Mouse (Mus musculus) heart, postnatal 0 days (tissue): ENCODE measurements around the gene Slc5a1. TPM values are rescaled to one million over a fixed set of nuclear protein-coding genes. Genes with fewer than 3 reads are reported as not detected.

Experiments used
- ATAC-seq: fragments of 200-750 bp; cut with Nextera tagmentation; 2 replicates; pipeline ENCODE4 v1.8.0; 2017; ENCODE audit warnings: low read depth, moderate number of reproducible peaks, moderate library complexity; ENCODE audit not compliant: insufficient read depth
- DNase-seq: peaks from one replicate; pipeline ENCODE4 v3.0.0-alpha.2; 2016; ENCODE audit warnings: low spot score
- H3K27ac ChIP-seq: fragments of 300-500 bp; sonication (generic); 2 replicates; pipeline ENCODE4 v1.5.1; 2014; ENCODE audit warnings: low read depth, mild to moderate bottlenecking
- H3K27me3 ChIP-seq: fragments of 300-500 bp; sonication (generic); 2 replicates; pipeline ENCODE4 v1.6.1; 2014; ENCODE audit warnings: low read length, mixed read lengths; ENCODE audit not compliant: control insufficient read depth, insufficient read depth
- H3K36me3 ChIP-seq: fragments of 300-500 bp; sonication (generic); replicated peaks from 2 replicates; pipeline ENCODE4 v1.6.1; 2014; ENCODE audit warnings: low read length, mixed read lengths; ENCODE audit not compliant: control insufficient read depth, insufficient read depth
- H3K4me1 ChIP-seq: fragments of 300-500 bp; sonication (generic); 2 replicates; pipeline ENCODE4 v1.6.1; 2014; ENCODE audit warnings: antibody characterized with exemption; ENCODE audit not compliant: control insufficient read depth, insufficient read depth
- H3K4me2 ChIP-seq: fragments of 300-500 bp; sonication (generic); 2 replicates; pipeline ENCODE4 v1.6.1; 2014; ENCODE audit warnings: low read depth, mild to moderate bottlenecking, low read length, moderate library complexity
- H3K4me3 ChIP-seq: fragments of 300-500 bp; sonication (generic); 2 replicates; pipeline ENCODE4 v1.5.1; 2014; ENCODE audit warnings: low read depth, low read length
- H3K9ac ChIP-seq: fragments of 300-500 bp; sonication (generic); replicated peaks from 2 replicates; pipeline ENCODE4 v1.6.1; 2014; ENCODE audit warnings: low read depth, low read length, mixed read lengths
- H3K9me3 ChIP-seq: fragments of 300-500 bp; sonication (generic); replicated peaks from 2 replicates; pipeline ENCODE4 v1.6.1; 2016; ENCODE audit warnings: low read length; ENCODE audit not compliant: control insufficient read depth
- CTCF ChIP-seq: IDR thresholded peaks from 2 replicates; pipeline ENCODE4 v1.5.1; 2016; ENCODE audit warnings: antibody characterized with exemption, control low read depth, low read depth
- EP300 ChIP-seq: IDR thresholded peaks from 2 replicates; pipeline ENCODE4 v1.6.1; 2016; ENCODE audit warnings: antibody characterized with exemption, low read depth
- WGBS: fragments of 180-500 bp; shearing (Covaris S2); extraction: QIAGEN DNeasy Blood & Tissue Kit; methylation state at CpG from one replicate; pipeline ENCODE4 v1.1.7; 2014; 5-methylcytosine and 5-hydroxymethylcytosine counted together
- polyA plus RNA-seq: library from polyadenylated mRNA; unstranded; fragments of >200 nt; fragmentation: Nextera tagmentation; extraction: Ambion mirVana; gene quantifications from 2 replicates; pipeline ENCODE4 v1.2.1, GENCODE M21; 2015
- total RNA-seq: library from RNA; depleted of rRNA; stranded (reverse); fragments of >200 nt; gene quantifications from 2 replicates; pipeline ENCODE4 v1.2.3, GENCODE M21; 2014; ENCODE audit warnings: low replicate concordance

Slc5a1 gene
- total and polyA plus RNA-seq, 2 experiments from 2014 or later: not detected

- Histone ChIP-seq H3K36me3 (no peaks in the 10 kb centered on the region), H3K27me3 (no peaks in the 10 kb centered on the region), H3K9me3 (no peaks in the 10 kb centered on the region), H3K9ac (no peak overlapping the region), H3K4me2 (peak overlapping the region; percentile 57), H3K27ac (no peak overlapping the region), H3K4me3 (peak overlapping the region; percentile 21), H3K4me1 (no peaks in the 10 kb centered on the region)
- ATAC-seq (peak; percentile 81), DNase-seq (peak; percentile 88)
- TF ChIP-seq EP300 (no peak), CTCF (peak; percentile 99)
- 8% methylated on average over 9 of the region's 9 CpGs for WGBS
Measured at GRCm38 (mm10) chr5:33203691-33204242, 99.7 kb downstream of the Slc5a1 start.

- no peaks in the 10 kb centered on the region for H3K9me3 ChIP-seq
- TF ChIP-seq CTCF (no peak), EP300 (no peak)
Measured at GRCm38 (mm10) chr5:33204284-33204683, 100.3 kb downstream of the Slc5a1 start.

GRCm38 (mm10) chr5:33206328-33206727, 102.3 kb downstream of the Slc5a1 start:
- H3K36me3 ChIP-seq: no peaks in the 10 kb centered on the region
- no peaks in the 10 kb centered on the region for H3K9me3 ChIP-seq
- H3K9ac ChIP-seq: no peak overlapping the region
- TF ChIP-seq CTCF (no peak), EP300 (no peak)
- no peak for DNase-seq
- H3K4me1 ChIP-seq: no peaks in the 10 kb centered on the region
- H3K27ac ChIP-seq: no peak overlapping the region
- H3K27me3 ChIP-seq: no peaks in the 10 kb centered on the region
- H3K4me2 ChIP-seq: no peak overlapping the region
- no peak overlapping the region for H3K4me3 ChIP-seq
- WGBS: 70% methylated on average over 7 of the region's 7 CpGs
- no peak for ATAC-seq

More at GRCm38 (mm10) chr5:33204284-33204683, 100.3 kb downstream of the Slc5a1 start:
- 71% methylated on average over 7 of the region's 7 CpGs for WGBS
- DNase-seq (no peak), ATAC-seq (no peak)
- Histone ChIP-seq H3K36me3 (no peaks in the 10 kb centered on the region), H3K4me2 (no peak overlapping the region), H3K27me3 (no peaks in the 10 kb centered on the region), H3K9ac (no peak overlapping the region), H3K27ac (no peak overlapping the region), H3K4me3 (no peak overlapping the region), H3K4me1 (no peaks in the 10 kb centered on the region)

- DNase-seq: no peak
- Histone ChIP-seq H3K4me2 (no peak overlapping the region), H3K36me3 (no peaks in the 10 kb centered on the region), H3K4me3 (no peak overlapping the region), H3K27ac (no peak overlapping the region), H3K9ac (no peak overlapping the region), H3K27me3 (no peaks in the 10 kb centered on the region), H3K9me3 (no peaks in the 10 kb centered on the region), H3K4me1 (no peaks in the 10 kb centered on the region)
- 48% methylated on average over 9 of the region's 9 CpGs for WGBS
- no peak for ATAC-seq
- TF ChIP-seq EP300 (no peak), CTCF (no peak)
Measured at GRCm38 (mm10) chr5:33207136-33207535, 103.1 kb downstream of the Slc5a1 start.

- no peak for TF ChIP-seq CTCF
- TF ChIP-seq EP300: no peak
- H3K4me3 ChIP-seq: no peak overlapping the region
- no peaks in the 10 kb centered on the region for H3K4me1 ChIP-seq
- ATAC-seq (no peak), DNase-seq (no peak)
- H3K4me2 ChIP-seq: no peak overlapping the region
- H3K9ac ChIP-seq: no peak overlapping the region
- no peak overlapping the region for H3K27ac ChIP-seq
- 49% methylated on average over 14 of the region's 14 CpGs for WGBS
- H3K36me3 ChIP-seq: no peaks in the 10 kb centered on the region
- H3K27me3 ChIP-seq: no peaks in the 10 kb centered on the region
- no peaks in the 10 kb centered on the region for H3K9me3 ChIP-seq
Measured at GRCm38 (mm10) chr5:33208533-33209245, 104.7 kb downstream of the Slc5a1 start.

GRCm38 (mm10) chr5:33210515-33210914, 106.5 kb downstream of the Slc5a1 start:
- no peaks in the 10 kb centered on the region for H3K36me3 ChIP-seq
- H3K4me2 ChIP-seq: no peak overlapping the region
- no peak overlapping the region for H3K27ac ChIP-seq
- ATAC-seq: no peak
- peaks cover 9% of the 10 kb centered on the region; the same call in 1 of the 2 replicates for H3K4me1 ChIP-seq
- no peak for TF ChIP-seq CTCF
- TF ChIP-seq EP300: no peak
- no peak overlapping the region for H3K4me3 ChIP-seq
- no peaks in the 10 kb centered on the region for H3K27me3 ChIP-seq
- no peaks in the 10 kb centered on the region for H3K9me3 ChIP-seq
- H3K9ac ChIP-seq: no peak overlapping the region
- WGBS: 84% methylated on average over 3 of the region's 3 CpGs
- DNase-seq: no peak
